In the genomic region with DNA sequence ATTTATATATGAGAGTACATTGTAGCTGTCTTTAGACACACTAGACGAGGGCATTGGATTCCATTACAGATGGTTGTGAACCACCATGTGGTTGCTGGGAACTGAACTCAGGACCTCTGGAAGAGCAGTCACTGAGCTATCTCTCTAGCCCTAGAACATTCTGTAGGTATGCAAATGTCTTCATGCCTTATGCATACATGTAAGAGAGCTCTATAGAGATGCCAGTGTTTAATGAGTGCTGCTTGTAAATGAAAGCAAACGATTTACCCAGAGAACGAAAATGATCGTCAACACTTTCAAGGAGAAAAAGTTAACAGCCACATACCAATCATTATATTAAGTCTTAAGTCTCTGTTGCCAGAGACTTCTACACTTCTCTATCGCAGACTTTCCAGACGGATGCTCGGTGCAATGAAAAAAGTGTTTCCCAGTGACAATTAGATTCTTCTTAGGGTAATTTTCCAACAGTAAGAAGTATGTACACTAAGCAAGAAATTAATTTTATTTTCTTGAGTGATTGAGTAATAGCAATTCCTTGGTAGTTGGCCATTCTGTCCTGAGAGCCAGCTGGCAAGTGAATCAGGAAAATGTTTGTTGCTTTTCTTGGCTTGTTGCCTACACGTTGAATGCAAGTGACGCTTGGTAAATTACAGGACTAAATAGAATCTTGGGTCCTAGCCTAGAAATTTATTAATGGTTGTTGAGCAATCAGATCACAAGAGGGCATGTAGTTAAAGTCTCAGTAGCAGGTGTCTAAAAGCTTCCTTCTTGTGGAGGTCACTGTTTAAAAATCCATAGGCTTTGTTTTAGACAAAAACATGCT, we compare ENCODE assay signal across 8 mouse cellular contexts.
DNase-seq lines count a peak whose midpoint lies in the region; ATAC-seq lines count a peak whose summit lies in the region.

No protein-coding gene starts in this region.

- no peaks in the 10 kb centered on the region for H3K4me1 ChIP-seq in heart, embryonic 11.5 days (ENCODE audit: control insufficient read depth, insufficient read depth, low read length)
- H3K4me1 ChIP-seq in midbrain, embryonic 10.5 days: no peaks in the 10 kb centered on the region
- no peaks in the 10 kb centered on the region for H3K4me1 ChIP-seq in intestine, embryonic 16.5 days (ENCODE audit: control insufficient read depth, insufficient read depth, low read length)

- no peaks in the 10 kb centered on the region for H3K36me3 ChIP-seq in heart, embryonic 11.5 days (ENCODE audit: control insufficient read depth, insufficient read depth, low read length)
- no peaks in the 10 kb centered on the region for H3K36me3 ChIP-seq in midbrain, embryonic 10.5 days
- H3K36me3 ChIP-seq in intestine, embryonic 16.5 days (ENCODE audit: control insufficient read depth, insufficient read depth, low read length): no peaks in the 10 kb centered on the region

- no peaks in the 10 kb centered on the region for H3K9me3 ChIP-seq in heart, embryonic 11.5 days (replicated peaks; ENCODE audit: control insufficient read depth, low read length)
- no peaks in the 10 kb centered on the region for H3K9me3 ChIP-seq in midbrain, embryonic 10.5 days (replicated peaks)
- no peaks in the 10 kb centered on the region for H3K9me3 ChIP-seq in intestine, embryonic 16.5 days (ENCODE audit: control insufficient read depth, low read length)

- no peak overlapping the region for H3K9ac ChIP-seq in heart, embryonic 11.5 days (ENCODE audit: low read depth, low read length)
- no peak overlapping the region for H3K9ac ChIP-seq in intestine, embryonic 16.5 days (ENCODE audit: low read depth, low read length)

- no peaks in the 10 kb centered on the region for H3K27me3 ChIP-seq in heart, embryonic 11.5 days (ENCODE audit: control insufficient read depth, insufficient read depth, low read length)
- H3K27me3 ChIP-seq in midbrain, embryonic 10.5 days (ENCODE audit: low read depth, poor library complexity, severe bottlenecking): no peaks in the 10 kb centered on the region
- H3K27me3 ChIP-seq in intestine, embryonic 16.5 days (replicated peaks; ENCODE audit: control insufficient read depth, insufficient read depth, low read length): no peaks in the 10 kb centered on the region

- H3K4me2 ChIP-seq in heart, embryonic 11.5 days: no peak overlapping the region
- H3K4me2 ChIP-seq in intestine, embryonic 16.5 days (ENCODE audit: low read depth, low read length): no peak overlapping the region

- ATAC-seq in heart, embryonic 11.5 days (replicated peaks; ENCODE audit: insufficient number of reproducible peaks, low FRiP score, low TSS enrichment): no peak
- ATAC-seq in granulocyte monocyte progenitor cell, adult 5-6 weeks (replicated peaks; ENCODE audit: poor library complexity, severe bottlenecking): no peak
- ATAC-seq in intestine, embryonic 16.5 days: no peak

- H3K4me3 ChIP-seq in heart, embryonic 11.5 days (ENCODE audit: low read depth, low read length): no peak overlapping the region
- no peak overlapping the region for H3K4me3 ChIP-seq in midbrain, embryonic 10.5 days
- H3K4me3 ChIP-seq in intestine, embryonic 16.5 days (ENCODE audit: low read length): no peak overlapping the region

- 86% methylated on average over 9 of the region's 9 CpGs for WGBS in heart, embryonic 11.5 days (ENCODE audit: insufficient replicate concordance)
- WGBS in midbrain, embryonic 10.5 days: 95% methylated on average over 9 of the region's 9 CpGs
- WGBS in intestine, embryonic 16.5 days: 73% methylated on average over 9 of the region's 9 CpGs

- peak; percentile 61 to 74 for DNase-seq in heart, adult 18-20 months
- DNase-seq in NIH3T3 (ENCODE audit: low read depth): peak; percentile 43
- DNase-seq in cerebellum, postnatal 25 days: peak; percentile 32 to 59
- peak; percentile 75 for DNase-seq in kidney, postnatal 14 days
- DNase-seq in midbrain, embryonic 10.5 days (ENCODE audit: low spot score): no peak

- H3K27ac ChIP-seq in heart, embryonic 11.5 days (ENCODE audit: low read depth, low read length): no peak overlapping the region
- no peak overlapping the region for H3K27ac ChIP-seq in midbrain, embryonic 10.5 days (replicated peaks)
- no peak overlapping the region for H3K27ac ChIP-seq in intestine, embryonic 16.5 days (ENCODE audit: low read length)
